Mouse (Mus musculus) embryonic facial prominence, embryonic 11.5 days (tissue): Measurements from ENCODE around the gene Gtf2ird1. TPM values are rescaled to one million over a fixed set of nuclear protein-coding genes. Genes with fewer than 3 reads are reported as not detected.
A peak's percentile ranks its signal among the peaks of the same experiment; 100 is the strongest.

Source experiments
- ATAC-seq: fragments of 200-750 bp; cut with Nextera tagmentation; replicated peaks from 2 replicates; pipeline ENCODE4 v1.8.0; 2017; ENCODE audit warnings: low read depth; ENCODE audit not compliant: insufficient number of reproducible peaks, low FRiP score, low TSS enrichment
- DNase-seq: peaks from one replicate; pipeline ENCODE4 v3.0.0-alpha.2; 2015; ENCODE audit warnings: low spot score
- H3K27ac ChIP-seq: fragments of 300-500 bp; sonication (generic); replicated peaks from 2 replicates; pipeline ENCODE4 v1.5.1; 2014; ENCODE audit warnings: mild to moderate bottlenecking, low read depth, low read length, control low read depth
- H3K27me3 ChIP-seq: fragments of 300-500 bp; sonication (generic); 2 replicates; pipeline ENCODE4 v1.6.1; 2014; ENCODE audit warnings: mild to moderate bottlenecking, low read length, moderate library complexity, mixed read lengths; ENCODE audit not compliant: control insufficient read depth, insufficient read depth
- H3K36me3 ChIP-seq: fragments of 300-500 bp; sonication (generic); replicated peaks from 2 replicates; pipeline ENCODE4 v1.6.1; 2014; ENCODE audit warnings: low read depth, mild to moderate bottlenecking, low read length, moderate library complexity, mixed read lengths; ENCODE audit not compliant: control insufficient read depth, insufficient read depth
- H3K4me1 ChIP-seq: fragments of 300-500 bp; sonication (generic); 2 replicates; pipeline ENCODE4 v1.6.1; 2014; ENCODE audit warnings: low read length, mixed read lengths; ENCODE audit not compliant: control insufficient read depth, insufficient read depth
- H3K4me2 ChIP-seq: fragments of 300-500 bp; sonication (generic); 2 replicates; pipeline ENCODE4 v1.6.1; 2014; ENCODE audit warnings: low read depth, mild to moderate bottlenecking, control low read depth, low read length, moderate library complexity
- H3K4me3 ChIP-seq: fragments of 300-500 bp; sonication (generic); 2 replicates; pipeline ENCODE4 v1.5.1; 2014; ENCODE audit warnings: low read depth, low read length, control low read depth
- H3K9ac ChIP-seq: fragments of 300-500 bp; sonication (generic); replicated peaks from 2 replicates; pipeline ENCODE4 v1.6.1; 2014; ENCODE audit warnings: mild to moderate bottlenecking, control low read depth, low read length
- H3K9me3 ChIP-seq: fragments of 300-500 bp; sonication (generic); replicated peaks from 2 replicates; pipeline ENCODE4 v1.6.1; 2016; ENCODE audit warnings: mild to moderate bottlenecking, low read length, inconsistent platforms, mixed read lengths; ENCODE audit not compliant: control insufficient read depth
- WGBS: fragments of 180-500 bp; shearing (Covaris S2); extraction: QIAGEN DNeasy Blood & Tissue Kit; methylation state at CpG from one replicate; pipeline ENCODE4 v1.1.7; 2014; 5-methylcytosine and 5-hydroxymethylcytosine counted together
- polyA plus RNA-seq: library from polyadenylated mRNA; unstranded; fragments of >200 nt; fragmentation: Nextera tagmentation; extraction: Ambion mirVana; gene quantifications from 2 replicates; pipeline ENCODE4 v1.2.1, GENCODE M21; 2014

Gtf2ird1 gene
- polyA plus RNA-seq, 1 experiment from 2014 or later, result 99.8 TPM

- H3K9ac ChIP-seq, result no peak overlapping the region
- H3K27ac ChIP-seq, result no peak overlapping the region
- ATAC-seq (no peak), DNase-seq (no peak)
- no peaks in the 10 kb centered on the region for H3K9me3 ChIP-seq
- no peaks in the 10 kb centered on the region for H3K27me3 ChIP-seq
- H3K4me2 ChIP-seq, result no peak overlapping the region
- H3K4me3 ChIP-seq, result no peak overlapping the region
- 83% methylated on average over 8 of the region's 8 CpGs for WGBS
- H3K36me3 ChIP-seq, result no peaks in the 10 kb centered on the region
- peaks cover 8% of the 10 kb centered on the region for H3K4me1 ChIP-seq
These were observed 14.1 kb upstream of the Gtf2ird1 start for GRCm38 (mm10) chr5:134470538-134471169.

DNA sequence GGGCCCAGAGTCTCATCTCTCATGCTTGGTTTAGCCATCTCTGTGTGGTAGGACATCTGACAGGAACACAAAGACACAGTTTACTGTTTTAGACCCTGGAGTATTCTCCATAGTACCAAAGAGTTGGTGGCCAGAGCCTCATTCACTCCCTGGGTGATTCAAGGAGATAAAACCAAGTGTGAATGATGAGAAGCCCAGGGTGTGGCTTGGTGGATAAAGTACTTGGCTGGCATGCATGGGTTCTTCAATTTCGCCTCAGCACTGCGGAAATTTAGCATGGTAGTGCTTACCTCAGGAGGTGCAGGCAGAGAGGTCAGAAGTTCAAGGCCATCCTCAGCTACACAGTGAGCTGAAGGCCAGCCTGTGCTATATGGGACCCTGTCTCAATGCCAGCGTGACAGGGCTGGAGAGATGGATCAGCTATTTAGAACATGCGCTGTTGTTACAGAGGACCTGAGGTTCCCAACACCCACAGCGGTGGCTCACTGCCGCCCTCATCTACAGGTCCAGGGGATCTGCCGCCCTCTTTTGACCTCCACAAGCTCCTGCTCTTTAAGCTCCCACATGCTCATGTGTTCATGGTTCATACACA is 13.1 kb upstream of the Gtf2ird1 start:
- Histone ChIP-seq H3K4me2 (no peak overlapping the region), H3K27ac (no peak overlapping the region), H3K4me1 (peaks cover 8% of the 10 kb centered on the region), H3K27me3 (no peaks in the 10 kb centered on the region), H3K4me3 (no peak overlapping the region), H3K9ac (no peak overlapping the region), H3K9me3 (no peaks in the 10 kb centered on the region), H3K36me3 (no peaks in the 10 kb centered on the region)
- 81% methylated on average over 7 of the region's 7 CpGs for WGBS
- DNase-seq, result no peak
- ATAC-seq, result no peak

DNA sequence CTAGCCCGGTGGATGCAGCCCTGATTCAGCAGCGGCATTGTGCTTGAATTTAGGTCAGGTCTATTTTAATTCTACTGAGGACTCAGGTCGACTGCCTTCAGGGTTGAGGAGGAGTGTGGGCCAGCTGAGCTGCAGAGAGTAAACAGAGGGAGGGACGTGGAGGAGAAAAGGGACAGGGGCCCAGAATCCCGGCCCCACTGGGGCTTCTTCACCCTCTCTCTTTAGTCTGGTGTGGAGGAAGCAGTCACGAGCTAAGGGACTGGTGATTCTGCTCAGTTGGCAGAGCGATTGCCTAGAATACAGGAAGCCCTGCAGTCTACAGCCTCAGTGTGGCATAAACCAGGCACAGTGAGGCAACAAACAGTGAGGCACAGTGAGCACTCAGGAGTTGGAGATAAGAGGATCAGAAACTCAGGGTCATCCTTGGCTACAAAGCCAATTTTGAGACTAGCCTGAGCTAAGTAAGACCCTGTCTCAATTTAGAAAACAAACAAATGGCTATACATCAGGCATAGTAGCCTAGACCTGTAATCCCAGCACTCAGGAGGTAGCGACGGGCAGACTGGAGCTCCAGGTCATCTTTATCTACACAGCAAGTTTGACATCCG is 11.7 kb upstream of the Gtf2ird1 start:
- Histone ChIP-seq H3K27me3 (no peaks in the 10 kb centered on the region), H3K9me3 (no peaks in the 10 kb centered on the region), H3K4me2 (no peak overlapping the region), H3K4me1 (peaks cover 8% of the 10 kb centered on the region), H3K27ac (no peak overlapping the region), H3K4me3 (no peak overlapping the region), H3K36me3 (no peaks in the 10 kb centered on the region), H3K9ac (no peak overlapping the region)
- DNase-seq, result no peak
- WGBS, result 76% methylated on average over 10 of the region's 10 CpGs
- no peak for ATAC-seq

DNA sequence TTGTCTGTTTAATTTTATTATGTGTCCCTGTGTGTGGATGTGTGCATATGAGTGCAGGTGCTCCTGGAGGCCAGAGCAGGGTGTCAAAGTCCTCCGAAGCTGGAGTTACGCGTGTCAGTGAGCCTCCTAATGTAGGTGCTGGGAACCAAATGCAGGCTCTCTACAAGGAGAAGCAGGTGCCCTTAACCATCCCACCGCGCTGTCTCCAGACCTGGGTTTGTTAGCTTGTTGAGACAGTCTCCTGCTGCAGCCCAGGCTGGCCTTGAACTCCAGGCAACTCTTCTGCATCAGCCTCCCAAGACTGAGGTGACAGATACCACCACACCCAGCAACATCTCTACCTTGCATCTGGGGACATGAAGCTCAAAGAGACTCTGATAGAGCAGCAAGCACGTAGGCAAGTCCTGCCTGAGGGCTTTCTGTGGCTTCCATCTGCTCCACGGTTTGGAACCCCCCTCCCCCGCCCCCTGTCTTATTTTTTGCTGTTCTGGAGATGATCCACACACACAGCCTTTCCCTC is 10.6 kb upstream of the Gtf2ird1 start:
- 49% methylated on average over 8 of the region's 8 CpGs for WGBS
- Histone ChIP-seq H3K27ac (no peak overlapping the region; the same call in 1 of the 2 replicates), H3K4me2 (no peak overlapping the region), H3K9ac (no peak overlapping the region; the same call in 1 of the 2 replicates), H3K4me1 (peaks cover 8% of the 10 kb centered on the region), H3K27me3 (no peaks in the 10 kb centered on the region), H3K36me3 (no peaks in the 10 kb centered on the region), H3K9me3 (no peaks in the 10 kb centered on the region), H3K4me3 (no peak overlapping the region)
- ATAC-seq, result 0 out of 2 replicates have a peak, but pooled peaks have one; percentile 22
- DNase-seq, result no peak

DNA sequence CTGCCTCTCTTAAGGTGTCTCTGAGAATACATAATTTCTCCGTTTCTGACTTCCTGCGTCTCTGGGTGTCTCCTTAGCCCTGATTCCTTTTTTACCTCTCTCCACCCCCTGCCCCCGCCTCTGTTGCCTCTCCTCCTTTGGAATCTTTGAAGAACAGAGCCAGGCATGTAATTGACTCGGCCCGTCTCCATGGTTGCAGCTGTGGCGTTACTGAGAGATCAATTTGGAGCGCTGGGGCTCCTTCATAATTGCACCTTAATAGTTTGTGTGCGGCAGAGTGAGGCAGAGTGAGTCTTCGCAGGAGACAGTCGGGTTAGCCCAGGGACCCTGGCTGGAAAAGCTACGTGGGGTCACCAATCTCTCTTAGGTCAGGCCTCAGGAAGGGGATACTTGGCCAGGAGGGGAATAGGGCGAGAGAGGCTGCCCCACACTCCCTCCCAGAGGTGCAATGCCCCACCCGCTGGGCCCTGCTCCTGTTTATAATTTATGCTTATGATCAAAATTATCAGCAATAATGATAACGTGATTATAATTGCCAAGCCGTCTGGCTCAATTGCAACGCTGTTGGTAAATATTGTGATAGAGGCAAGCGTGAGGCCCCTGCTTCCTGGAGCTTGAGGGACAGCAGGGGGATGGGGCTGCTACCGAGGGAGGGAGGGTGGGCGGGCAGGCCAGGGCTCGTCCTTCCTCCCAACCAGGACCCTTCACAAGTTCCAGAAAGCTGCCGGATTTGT is 9.9 kb upstream of the Gtf2ird1 start:
- H3K27ac ChIP-seq, result no peak overlapping the region; the same call in 1 of the 2 replicates
- 12% methylated on average over 21 of the region's 21 CpGs for WGBS
- no peaks in the 10 kb centered on the region for H3K9me3 ChIP-seq
- no peaks in the 10 kb centered on the region for H3K27me3 ChIP-seq
- peak overlapping the region; percentile 13; the same call in 1 of the 2 replicates for H3K4me2 ChIP-seq
- DNase-seq (peak; percentile 70), ATAC-seq (0 out of 2 replicates have a peak, but pooled peaks have one; percentile 10)
- peaks cover 8% of the 10 kb centered on the region for H3K4me1 ChIP-seq
- H3K36me3 ChIP-seq, result no peaks in the 10 kb centered on the region
- no peak overlapping the region for H3K4me3 ChIP-seq
- no peak overlapping the region for H3K9ac ChIP-seq

- Histone ChIP-seq H3K36me3 (no peaks in the 10 kb centered on the region), H3K4me3 (no peak overlapping the region), H3K27me3 (no peaks in the 10 kb centered on the region), H3K4me2 (no peak overlapping the region), H3K9ac (no peak overlapping the region), H3K4me1 (peaks cover 8% of the 10 kb centered on the region), H3K9me3 (no peaks in the 10 kb centered on the region), H3K27ac (no peak overlapping the region)
- no peak for ATAC-seq
- no peak for DNase-seq
- 100% methylated on average over 1 of the region's 1 CpGs for WGBS
These were observed 8.7 kb upstream of the Gtf2ird1 start for GRCm38 (mm10) chr5:134465197-134465596.

GRCm38 (mm10) chr5:134464225-134464624 is 7.7 kb upstream of the Gtf2ird1 start:
- WGBS, result 85% methylated on average over 5 of the region's 5 CpGs
- Histone ChIP-seq H3K36me3 (no peaks in the 10 kb centered on the region), H3K27me3 (no peaks in the 10 kb centered on the region), H3K9me3 (no peaks in the 10 kb centered on the region), H3K4me3 (no peak overlapping the region), H3K9ac (no peak overlapping the region), H3K4me1 (peaks cover 8% of the 10 kb centered on the region), H3K27ac (no peak overlapping the region), H3K4me2 (no peak overlapping the region)
- DNase-seq (no peak), ATAC-seq (no peak)
